Comparison of ENCODE assay signal across 13 mouse cellular contexts in the genomic region with DNA sequence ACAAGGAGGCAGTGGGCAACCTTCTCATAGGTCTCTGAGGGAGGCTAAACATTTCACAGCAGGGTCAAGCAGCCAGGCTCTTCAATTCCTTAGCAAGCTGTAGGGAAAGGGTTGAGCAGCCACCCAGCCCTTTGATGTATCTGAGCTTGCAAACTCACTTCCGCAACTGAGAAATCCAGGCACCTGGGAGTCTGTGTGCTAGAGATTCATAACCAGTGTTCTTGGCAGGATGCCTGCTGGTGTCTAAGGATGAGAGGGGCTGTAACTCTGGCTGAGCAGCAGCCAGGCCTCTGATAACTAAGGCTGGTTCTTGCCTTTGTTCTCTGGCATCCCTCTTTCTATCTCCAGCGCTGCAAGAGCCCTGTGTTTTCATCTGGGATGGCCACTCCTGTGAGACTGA. TPM values are rescaled to one million over a fixed set of nuclear protein-coding genes. Genes with fewer than 3 reads are reported as not detected.
A peak's percentile ranks its signal among the peaks of the same experiment; 100 is the strongest.
DNase-seq lines count a peak whose midpoint lies in the region; ATAC-seq lines count a peak whose summit lies in the region.
"Had no signal": no experiment of that assay in that cellular context is flagged by ENCODE, and none has a peak within 500 bp of the region (broad histone marks: within the 10 kb centered on the region; RNA-seq: fewer than 3 reads in every experiment).

No protein-coding gene starts in this region.

- H3K4me1 ChIP-seq in heart, embryonic 13.5 days, result peaks cover 23% of the 10 kb centered on the region
- 0 out of 2 replicates have a peak, but pooled peaks cover 2% of the 10 kb centered on the region for H3K4me1 ChIP-seq in neural tube, embryonic 14.5 days (ENCODE audit: control insufficient read depth, insufficient read depth, low read length)
- H3K4me1 ChIP-seq in hindbrain, embryonic 16.5 days (ENCODE audit: control insufficient read depth, insufficient read depth, low read depth, low read length), result no peaks in the 10 kb centered on the region
- H3K4me1 ChIP-seq: embryonic facial prominence, embryonic 12.5 days had no signal

- DNase-seq in heart, postnatal 36 days, result no peak
- no peak for DNase-seq in neural tube, embryonic 10.5 days (ENCODE audit: extremely low spot score, low spot score)
- DNase-seq in thymus, postnatal 25 days, result peak; percentile 60
- DNase-seq: cerebellum, adult 2 months; lung, postnatal 14 days; retina, postnatal 1 day had no signal

- peak overlapping the region; percentile 63 for H3K27ac ChIP-seq in heart, embryonic 13.5 days (replicated peaks)
- no peak overlapping the region for H3K27ac ChIP-seq in neural tube, embryonic 14.5 days (ENCODE audit: low read depth, low read length)
- no peak overlapping the region for H3K27ac ChIP-seq in hindbrain, embryonic 16.5 days (ENCODE audit: low read depth, low read length)
- H3K27ac ChIP-seq: embryonic facial prominence, embryonic 12.5 days had no signal

- H3K9me3 ChIP-seq in heart, embryonic 13.5 days, result no peaks in the 10 kb centered on the region
- no peaks in the 10 kb centered on the region for H3K9me3 ChIP-seq in neural tube, embryonic 14.5 days (ENCODE audit: control insufficient read depth, low read length)
- no peaks in the 10 kb centered on the region for H3K9me3 ChIP-seq in hindbrain, embryonic 16.5 days (ENCODE audit: control insufficient read depth, low read length)
- H3K9me3 ChIP-seq: embryonic facial prominence, embryonic 12.5 days had no signal

- H3K27me3 ChIP-seq in heart, embryonic 13.5 days (replicated peaks), result no peaks in the 10 kb centered on the region
- H3K27me3 ChIP-seq in neural tube, embryonic 14.5 days (ENCODE audit: control insufficient read depth, insufficient read depth, low read length), result no peaks in the 10 kb centered on the region
- no peaks in the 10 kb centered on the region for H3K27me3 ChIP-seq in hindbrain, embryonic 16.5 days (replicated peaks; ENCODE audit: control insufficient read depth, insufficient read depth, low read length)
- H3K27me3 ChIP-seq: embryonic facial prominence, embryonic 12.5 days had no signal

- no peak overlapping the region for H3K4me2 ChIP-seq in heart, embryonic 13.5 days
- H3K4me2 ChIP-seq in neural tube, embryonic 14.5 days (ENCODE audit: low read depth, low read length), result no peak overlapping the region
- H3K4me2 ChIP-seq in hindbrain, embryonic 16.5 days (ENCODE audit: low read length), result no peak overlapping the region
- H3K4me2 ChIP-seq: embryonic facial prominence, embryonic 12.5 days had no signal

- no peak overlapping the region for H3K9ac ChIP-seq in heart, embryonic 13.5 days
- 0 out of 2 replicates have a peak overlapping the region, but pooled peaks have one; percentile 4 for H3K9ac ChIP-seq in neural tube, embryonic 14.5 days (replicated peaks; ENCODE audit: low read depth, low read length)
- H3K9ac ChIP-seq in hindbrain, embryonic 16.5 days (ENCODE audit: low read depth, low read length), result no peak overlapping the region
- H3K9ac ChIP-seq: embryonic facial prominence, embryonic 12.5 days had no signal

- H3K36me3 ChIP-seq in heart, embryonic 13.5 days, result no peaks in the 10 kb centered on the region
- H3K36me3 ChIP-seq in neural tube, embryonic 14.5 days (ENCODE audit: control insufficient read depth, insufficient read depth, low read length), result no peaks in the 10 kb centered on the region
- no peaks in the 10 kb centered on the region for H3K36me3 ChIP-seq in hindbrain, embryonic 16.5 days (ENCODE audit: control insufficient read depth, insufficient read depth, low read length)
- H3K36me3 ChIP-seq: embryonic facial prominence, embryonic 12.5 days had no signal

- ATAC-seq in heart, embryonic 13.5 days (ENCODE audit: extremely low read depth, insufficient number of reproducible peaks, low FRiP score, low TSS enrichment), result no peak
- ATAC-seq in neural tube, embryonic 14.5 days (ENCODE audit: low read depth), result no peak
- peak; percentile 21; the same call in 1 of the 2 replicates for ATAC-seq in granulocyte monocyte progenitor cell, adult 5-6 weeks (replicated peaks; ENCODE audit: poor library complexity, severe bottlenecking)
- ATAC-seq in activated CD4-positive, CD25-positive, alpha-beta regulatory T cell, adult 4 months, result no peak
- ATAC-seq in hindbrain, embryonic 16.5 days, result no peak
- ATAC-seq: inflammation-experienced regulatory T-cells, adult 6 months had no signal

- WGBS in heart, embryonic 13.5 days, result 24% methylated on average over 2 of the region's 2 CpGs
- 32% methylated on average over 2 of the region's 2 CpGs for WGBS in neural tube, embryonic 14.5 days
- 54% methylated on average over 2 of the region's 2 CpGs for WGBS in hindbrain, embryonic 16.5 days

- intact Hi-C loops in heart, postnatal 36 days (cut with DNase I), result no loop called here

- H3K4me3 ChIP-seq in heart, embryonic 13.5 days, result no peak overlapping the region
- no peak overlapping the region for H3K4me3 ChIP-seq in neural tube, embryonic 14.5 days (ENCODE audit: low read depth, low read length)
- H3K4me3 ChIP-seq in hindbrain, embryonic 16.5 days (ENCODE audit: low read length), result no peak overlapping the region
- H3K4me3 ChIP-seq: embryonic facial prominence, embryonic 12.5 days had no signal

RNA-seq across cellular contexts. Expression of gene Rrp12, which starts 5.7 kb away (rescaled TPM):
- 10.4 and 11.8 TPM in 2 replicates for polyA plus RNA-seq in heart, embryonic 13.5 days (2015; fragmentation: Nextera tagmentation; extraction: Ambion mirVana)
- total RNA-seq in heart, postnatal 36 days (2021), result 10 to 100 TPM; 17.0 to 17.3 TPM
- 10.7 and 14.7 TPM in 2 replicates for polyA plus RNA-seq in neural tube, embryonic 14.5 days (2014; fragmentation: Nextera tagmentation; extraction: Ambion mirVana)
- 14.8 and 22.3 TPM in 2 replicates for total RNA-seq in granulocyte monocyte progenitor cell, adult 5-6 weeks (2014; fragmentation: Nextera tagmentation)
- 18.1 and 20.1 TPM in 2 replicates for total RNA-seq in granulocyte monocyte progenitor cell, adult 5-6 weeks (2017)
- polyA plus RNA-seq in activated CD4-positive, CD25-positive, alpha-beta regulatory T cell, adult 4 months (2017; shearing (Covaris generic)), result 1 to 10 TPM; 6.9 to 8.8 TPM
- 16.6 and 21.2 TPM in 2 replicates for polyA plus RNA-seq in hindbrain, embryonic 16.5 days (2015; fragmentation: Nextera tagmentation; extraction: Ambion mirVana)

RNA-seq across cellular contexts. Expression of gene Pgam1, which starts 10.0 kb away (rescaled TPM):
- 780 and 862 TPM in 2 replicates for polyA plus RNA-seq in heart, embryonic 13.5 days (2015; fragmentation: Nextera tagmentation; extraction: Ambion mirVana)
- total RNA-seq in heart, postnatal 36 days (2021), result 10 to 100 TPM; 91.8 to 93.2 TPM
- 521 and 528 TPM in 2 replicates for polyA plus RNA-seq in neural tube, embryonic 14.5 days (2014; fragmentation: Nextera tagmentation; extraction: Ambion mirVana)
- 865 and 869 TPM in 2 replicates for total RNA-seq in granulocyte monocyte progenitor cell, adult 5-6 weeks (2014; fragmentation: Nextera tagmentation)
- 502 and 504 TPM in 2 replicates for total RNA-seq in granulocyte monocyte progenitor cell, adult 5-6 weeks (2017)
- 10 to 100 TPM; 60.3 to 83.9 TPM for polyA plus RNA-seq in activated CD4-positive, CD25-positive, alpha-beta regulatory T cell, adult 4 months (2017; shearing (Covaris generic))
- 619 and 637 TPM in 2 replicates for polyA plus RNA-seq in hindbrain, embryonic 16.5 days (2015; fragmentation: Nextera tagmentation; extraction: Ambion mirVana)

RNA-seq across cellular contexts. Expression of gene Exosc1, which starts 31.5 kb away (rescaled TPM):
- polyA plus RNA-seq in heart, embryonic 13.5 days (2015; fragmentation: Nextera tagmentation; extraction: Ambion mirVana), result 46.5 and 47.1 TPM in 2 replicates
- total RNA-seq in heart, postnatal 36 days (2021), result 10 to 100 TPM; 12.9 to 14.0 TPM
- polyA plus RNA-seq in neural tube, embryonic 14.5 days (2014; fragmentation: Nextera tagmentation; extraction: Ambion mirVana), result 60.7 and 69.2 TPM in 2 replicates
- total RNA-seq in granulocyte monocyte progenitor cell, adult 5-6 weeks (2014; fragmentation: Nextera tagmentation), result 62.5 and 87.5 TPM in 2 replicates
- 69.5 and 82.4 TPM in 2 replicates for total RNA-seq in granulocyte monocyte progenitor cell, adult 5-6 weeks (2017)
- polyA plus RNA-seq in activated CD4-positive, CD25-positive, alpha-beta regulatory T cell, adult 4 months (2017; shearing (Covaris generic)), result 100 to 1,000 TPM in 1 of 2 experiments, 10 to 100 TPM in 1; 75.9 to 103 TPM
- polyA plus RNA-seq in hindbrain, embryonic 16.5 days (2015; fragmentation: Nextera tagmentation; extraction: Ambion mirVana), result 52.4 and 55.9 TPM in 2 replicates

RNA-seq across cellular contexts. Expression of gene Zdhhc16, which starts 31.6 kb away (rescaled TPM):
- 55.3 and 57.5 TPM in 2 replicates for polyA plus RNA-seq in heart, embryonic 13.5 days (2015; fragmentation: Nextera tagmentation; extraction: Ambion mirVana)
- 10 to 100 TPM; 16.2 to 17.4 TPM for total RNA-seq in heart, postnatal 36 days (2021)
- polyA plus RNA-seq in neural tube, embryonic 14.5 days (2014; fragmentation: Nextera tagmentation; extraction: Ambion mirVana), result 67.7 and 72.7 TPM in 2 replicates
- total RNA-seq in granulocyte monocyte progenitor cell, adult 5-6 weeks (2014; fragmentation: Nextera tagmentation), result 77.4 and 78.5 TPM in 2 replicates
- 42.4 and 47.2 TPM in 2 replicates for total RNA-seq in granulocyte monocyte progenitor cell, adult 5-6 weeks (2017)
- 10 to 100 TPM; 39.0 to 41.1 TPM for polyA plus RNA-seq in activated CD4-positive, CD25-positive, alpha-beta regulatory T cell, adult 4 months (2017; shearing (Covaris generic))
- polyA plus RNA-seq in hindbrain, embryonic 16.5 days (2015; fragmentation: Nextera tagmentation; extraction: Ambion mirVana), result 91.3 and 91.4 TPM in 2 replicates

RNA-seq across cellular contexts. Expression of gene Frat2, which starts 53.8 kb away (rescaled TPM):
- 1.6 and 2.1 TPM in 2 replicates for polyA plus RNA-seq in heart, embryonic 13.5 days (2015; fragmentation: Nextera tagmentation; extraction: Ambion mirVana)
- total RNA-seq in heart, postnatal 36 days (2021), result 1 to 10 TPM; 5.0 to 7.7 TPM
- polyA plus RNA-seq in neural tube, embryonic 14.5 days (2014; fragmentation: Nextera tagmentation; extraction: Ambion mirVana), result 5.4 and 12.0 TPM in 2 replicates
- total RNA-seq in granulocyte monocyte progenitor cell, adult 5-6 weeks (2014; fragmentation: Nextera tagmentation), result 18.9 and 20.6 TPM in 2 replicates
- total RNA-seq in granulocyte monocyte progenitor cell, adult 5-6 weeks (2017), result 25.7 and 33.4 TPM in 2 replicates
- polyA plus RNA-seq in activated CD4-positive, CD25-positive, alpha-beta regulatory T cell, adult 4 months (2017; shearing (Covaris generic)), result 1 to 10 TPM in 1 of 2 experiments, under 1 TPM in 1; 0.65 to 1.5 TPM
- polyA plus RNA-seq in hindbrain, embryonic 16.5 days (2015; fragmentation: Nextera tagmentation; extraction: Ambion mirVana), result 4.3 and 4.6 TPM in 2 replicates
